Comparison of ENCODE assay signal across 13 mouse cellular contexts in the genomic region with DNA sequence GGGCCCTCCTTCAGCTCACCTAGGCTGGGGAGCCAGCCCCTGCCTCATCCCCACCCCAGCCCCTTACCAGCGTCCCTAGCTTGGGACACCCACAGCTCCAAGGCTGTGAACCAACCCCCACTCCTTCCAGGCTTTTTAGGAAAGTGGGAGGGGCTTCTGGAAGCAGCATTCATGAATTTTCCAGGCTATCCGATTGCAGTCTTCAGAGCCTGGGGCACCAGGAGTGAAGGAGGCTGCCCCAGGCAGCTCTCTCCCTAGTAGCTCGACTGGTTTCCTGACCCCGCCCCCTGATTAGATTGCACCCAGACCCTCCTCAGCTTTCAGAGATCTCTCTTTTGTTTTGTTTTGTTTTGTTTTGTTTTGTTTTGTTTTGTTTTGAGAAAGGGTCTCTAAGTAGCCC. TPM values are rescaled to one million over a fixed set of nuclear protein-coding genes. Genes with fewer than 3 reads are reported as not detected.
DNase-seq lines count a peak whose midpoint lies in the region; ATAC-seq and TF ChIP-seq lines count a peak whose summit lies in the region.
"Had no signal": no experiment of that assay in that cellular context is flagged by ENCODE, and none has a peak within 500 bp of the region (broad histone marks: within the 10 kb centered on the region; RNA-seq: fewer than 3 reads in every experiment).

No protein-coding gene starts in this region.

- H3K27me3 ChIP-seq in hindbrain, embryonic 10.5 days (ENCODE audit: insufficient read depth, poor library complexity, severe bottlenecking), result peaks cover 34% of the 10 kb centered on the region
- no peaks in the 10 kb centered on the region for H3K27me3 ChIP-seq in hindbrain, embryonic 12.5 days
- no peaks in the 10 kb centered on the region for H3K27me3 ChIP-seq in E14TG2a.4 (ENCODE audit: insufficient read depth, low read length)
- H3K27me3 ChIP-seq in limb, embryonic 10.5 days (ENCODE audit: low read depth, poor library complexity, severe bottlenecking), result peaks cover 66% of the 10 kb centered on the region
- H3K27me3 ChIP-seq: liver, embryonic 15.5 days had no signal

- H3K4me1 ChIP-seq in hindbrain, embryonic 10.5 days (replicated peaks), result peaks cover 84% of the 10 kb centered on the region
- peaks cover 21% of the 10 kb centered on the region for H3K4me1 ChIP-seq in hindbrain, embryonic 12.5 days
- peaks cover 96% of the 10 kb centered on the region for H3K4me1 ChIP-seq in E14TG2a.4 (replicated peaks; ENCODE audit: low read depth, low read length)
- peaks cover 74% of the 10 kb centered on the region for H3K4me1 ChIP-seq in limb, embryonic 10.5 days

- peak overlapping the region; percentile 76 for H3K27ac ChIP-seq in hindbrain, embryonic 10.5 days
- no peak overlapping the region for H3K27ac ChIP-seq in hindbrain, embryonic 12.5 days
- H3K27ac ChIP-seq in limb, embryonic 10.5 days, result peak overlapping the region; percentile 78
- H3K27ac ChIP-seq: liver, embryonic 15.5 days; macrophage had no signal

- no peak for ATAC-seq in hindbrain, embryonic 12.5 days (ENCODE audit: low FRiP score)
- ATAC-seq: inflammation-experienced regulatory T-cells, adult 6 months had no signal

- DNase-seq in hindbrain, embryonic 10.5 days (ENCODE audit: low spot score), result peak; percentile 40
- peak; percentile 86 for DNase-seq in R1 (ENCODE audit: low read depth, low spot score)
- DNase-seq in limb, embryonic 10.5 days (ENCODE audit: low spot score), result no peak
- DNase-seq in left cerebral cortex, postnatal 25 days (ENCODE audit: low spot score in 2 of 2), result no peak
- no peak for DNase-seq in urinary bladder, adult 2 months (ENCODE audit: low spot score)
- DNase-seq: adrenal gland, postnatal 14 days; gastrocnemius, postnatal 10 days had no signal

- intact Hi-C loops in left cerebral cortex, postnatal 25 days (cut with DNase I), result no loop called here

- no peak overlapping the region for H3K9ac ChIP-seq in hindbrain, embryonic 12.5 days
- H3K9ac ChIP-seq: liver, embryonic 15.5 days had no signal

- no peak overlapping the region for H3K4me2 ChIP-seq in hindbrain, embryonic 12.5 days (replicated peaks)
- H3K4me2 ChIP-seq: liver, embryonic 15.5 days had no signal

- no peaks in the 10 kb centered on the region for H3K9me3 ChIP-seq in hindbrain, embryonic 10.5 days
- H3K9me3 ChIP-seq in hindbrain, embryonic 12.5 days (replicated peaks), result no peaks in the 10 kb centered on the region
- H3K9me3 ChIP-seq in E14TG2a.4 (ENCODE audit: low read length), result no peaks in the 10 kb centered on the region
- H3K9me3 ChIP-seq in limb, embryonic 10.5 days (replicated peaks), result no peaks in the 10 kb centered on the region
- H3K9me3 ChIP-seq: liver, embryonic 15.5 days had no signal

- peak overlapping the region; percentile 23 for H3K4me3 ChIP-seq in hindbrain, embryonic 10.5 days
- H3K4me3 ChIP-seq in hindbrain, embryonic 12.5 days, result no peak overlapping the region
- peak overlapping the region; percentile 64 for H3K4me3 ChIP-seq in E14TG2a.4 (replicated peaks; ENCODE audit: low read length)
- peak overlapping the region; percentile 11 for H3K4me3 ChIP-seq in limb, embryonic 10.5 days
- H3K4me3 ChIP-seq: liver, embryonic 15.5 days had no signal

- no peak for TF ChIP-seq CTCF in E14TG2a.4 (conservative IDR thresholded peaks at IDR 0.05; ENCODE audit: low read length)

- WGBS in hindbrain, embryonic 10.5 days, result 5% methylated on average over 4 of the region's 4 CpGs
- 3% methylated on average over 4 of the region's 4 CpGs for WGBS in hindbrain, embryonic 12.5 days
- 1% methylated on average over 4 of the region's 4 CpGs for WGBS in limb, embryonic 10.5 days

- H3K36me3 ChIP-seq in hindbrain, embryonic 10.5 days, result no peaks in the 10 kb centered on the region
- no peaks in the 10 kb centered on the region for H3K36me3 ChIP-seq in hindbrain, embryonic 12.5 days
- H3K36me3 ChIP-seq in E14TG2a.4 (ENCODE audit: insufficient read depth, low read length), result peaks cover 57% of the 10 kb centered on the region
- no peaks in the 10 kb centered on the region for H3K36me3 ChIP-seq in limb, embryonic 10.5 days

RNA-seq across cellular contexts. Expression of a gene that starts 46.2 kb away (rescaled TPM):
- 19.9 and 30.6 TPM in 2 replicates for polyA plus RNA-seq in hindbrain, embryonic 10.5 days (2016; fragmentation: Nextera tagmentation; extraction: Ambion mirVana)
- 15.0 and 20.9 TPM in 2 replicates for polyA plus RNA-seq in hindbrain, embryonic 12.5 days (2016; fragmentation: Nextera tagmentation; extraction: Ambion mirVana)
- 18.9 and 21.6 TPM in 2 replicates for polyA plus RNA-seq in limb, embryonic 10.5 days (2016; fragmentation: Nextera tagmentation; extraction: Ambion mirVana)
- 1 to 10 TPM in 1 of 2 experiments, under 1 TPM in 1; 0.80 to 1.4 TPM for total RNA-seq in left cerebral cortex, postnatal 25 days (2021)
- 28.5 and 36.2 TPM in 2 replicates for polyA plus RNA-seq in urinary bladder, adult 2 months (2012; rRNA removed)
- total RNA-seq: neutrophil, adult 5-6 weeks had no signal
- polyA plus RNA-seq: inflammation-experienced regulatory T-cells, adult 6 months; macrophage had no signal

RNA-seq across cellular contexts. Expression of a gene that starts 51.5 kb away (rescaled TPM):
- polyA plus RNA-seq in hindbrain, embryonic 10.5 days (2016; fragmentation: Nextera tagmentation; extraction: Ambion mirVana), result 2.2 and 3.7 TPM in 2 replicates
- 4.9 TPM in 2 replicates for polyA plus RNA-seq in hindbrain, embryonic 12.5 days (2016; fragmentation: Nextera tagmentation; extraction: Ambion mirVana)
- polyA plus RNA-seq in limb, embryonic 10.5 days (2016; fragmentation: Nextera tagmentation; extraction: Ambion mirVana), result 1.5 and 2.3 TPM in 2 replicates
- 10 to 100 TPM in 1 of 2 experiments, 1 to 10 TPM in 1; 8.2 to 11.5 TPM for total RNA-seq in left cerebral cortex, postnatal 25 days (2021)
- 14.5 and 20.3 TPM in 2 replicates for polyA plus RNA-seq in urinary bladder, adult 2 months (2012; rRNA removed)

Comparison
In these comparisons a context has a peak if more than half of its experiments do, and no peak if none do; other contexts are left out.
1. DNase-seq: peak in hindbrain, embryonic 10.5 days (single experiment) and R1 (single experiment); none in limb, embryonic 10.5 days (single experiment), left cerebral cortex, postnatal 25 days (0 of 2) and urinary bladder, adult 2 months (single experiment).